Mouse (Mus musculus) embryonic facial prominence, embryonic 11.5 days (tissue): ENCODE results near the gene Anxa4. TPM values are rescaled to one million over a fixed set of nuclear protein-coding genes. Genes with fewer than 3 reads are reported as not detected.
A peak's percentile ranks its signal among the peaks of the same experiment; 100 is the strongest.

Experiments
- ATAC-seq: fragments of 200-750 bp; cut with Nextera tagmentation; replicated peaks from 2 replicates; pipeline ENCODE4 v1.8.0; 2017; ENCODE audit warnings: low read depth; ENCODE audit not compliant: insufficient number of reproducible peaks, low FRiP score, low TSS enrichment
- DNase-seq: peaks from one replicate; pipeline ENCODE4 v3.0.0-alpha.2; 2015; ENCODE audit warnings: low spot score
- H3K27ac ChIP-seq: fragments of 300-500 bp; sonication (generic); replicated peaks from 2 replicates; pipeline ENCODE4 v1.5.1; 2014; ENCODE audit warnings: mild to moderate bottlenecking, low read depth, low read length, control low read depth
- H3K27me3 ChIP-seq: fragments of 300-500 bp; sonication (generic); 2 replicates; pipeline ENCODE4 v1.6.1; 2014; ENCODE audit warnings: mild to moderate bottlenecking, low read length, moderate library complexity, mixed read lengths; ENCODE audit not compliant: control insufficient read depth, insufficient read depth
- H3K36me3 ChIP-seq: fragments of 300-500 bp; sonication (generic); replicated peaks from 2 replicates; pipeline ENCODE4 v1.6.1; 2014; ENCODE audit warnings: low read depth, mild to moderate bottlenecking, low read length, moderate library complexity, mixed read lengths; ENCODE audit not compliant: control insufficient read depth, insufficient read depth
- H3K4me1 ChIP-seq: fragments of 300-500 bp; sonication (generic); 2 replicates; pipeline ENCODE4 v1.6.1; 2014; ENCODE audit warnings: low read length, mixed read lengths; ENCODE audit not compliant: control insufficient read depth, insufficient read depth
- H3K4me2 ChIP-seq: fragments of 300-500 bp; sonication (generic); 2 replicates; pipeline ENCODE4 v1.6.1; 2014; ENCODE audit warnings: low read depth, mild to moderate bottlenecking, control low read depth, low read length, moderate library complexity
- H3K4me3 ChIP-seq: fragments of 300-500 bp; sonication (generic); 2 replicates; pipeline ENCODE4 v1.5.1; 2014; ENCODE audit warnings: low read depth, low read length, control low read depth
- H3K9ac ChIP-seq: fragments of 300-500 bp; sonication (generic); replicated peaks from 2 replicates; pipeline ENCODE4 v1.6.1; 2014; ENCODE audit warnings: mild to moderate bottlenecking, control low read depth, low read length
- H3K9me3 ChIP-seq: fragments of 300-500 bp; sonication (generic); replicated peaks from 2 replicates; pipeline ENCODE4 v1.6.1; 2016; ENCODE audit warnings: mild to moderate bottlenecking, low read length, inconsistent platforms, mixed read lengths; ENCODE audit not compliant: control insufficient read depth
- WGBS: fragments of 180-500 bp; shearing (Covaris S2); extraction: QIAGEN DNeasy Blood & Tissue Kit; methylation state at CpG from one replicate; pipeline ENCODE4 v1.1.7; 2014; 5-methylcytosine and 5-hydroxymethylcytosine counted together
- polyA plus RNA-seq: library from polyadenylated mRNA; unstranded; fragments of >200 nt; fragmentation: Nextera tagmentation; extraction: Ambion mirVana; gene quantifications from 2 replicates; pipeline ENCODE4 v1.2.1, GENCODE M21; 2014

Anxa4 gene
- polyA plus RNA-seq, 1 experiment from 2014 or later, result 12.5 TPM

GRCm38 (mm10) chr6:86797455-86797854, 4.1 kb upstream of the Anxa4 start:
- no peak for ATAC-seq
- Histone ChIP-seq H3K27me3 (peaks cover 12% of the 10 kb centered on the region), H3K9ac (no peak overlapping the region), H3K36me3 (no peaks in the 10 kb centered on the region), H3K4me2 (no peak overlapping the region), H3K9me3 (no peaks in the 10 kb centered on the region), H3K27ac (no peak overlapping the region), H3K4me1 (peaks cover 2% of the 10 kb centered on the region; the same call in 1 of the 2 replicates), H3K4me3 (no peak overlapping the region)
- WGBS, result 62% methylated on average over 4 of the region's 4 CpGs
- no peak for DNase-seq

DNA sequence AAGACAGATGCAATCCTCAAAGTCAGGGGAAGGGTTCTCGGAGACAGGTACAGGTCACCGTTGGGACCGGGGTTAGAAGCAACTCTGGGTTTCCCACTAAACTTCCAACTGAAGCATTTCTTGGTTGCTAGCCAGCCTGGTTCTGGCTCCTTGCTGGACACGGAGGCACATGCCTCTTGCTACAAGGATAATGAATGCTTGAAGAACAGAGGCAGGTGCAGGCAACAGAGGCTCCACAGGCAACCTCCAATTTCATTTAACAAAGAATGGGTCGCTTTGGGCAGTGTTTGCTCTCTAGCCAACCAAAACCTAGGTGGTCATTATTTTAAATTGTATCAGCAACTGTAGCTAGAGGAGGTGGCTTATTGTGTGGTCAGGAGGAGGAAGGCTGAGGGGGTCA, 573 bp upstream of the Anxa4 start:
- Histone ChIP-seq H3K4me3 (no peak overlapping the region; the same call in 1 of the 2 replicates), H3K4me1 (peaks cover 2% of the 10 kb centered on the region; the same call in 1 of the 2 replicates), H3K27ac (no peak overlapping the region), H3K4me2 (peak overlapping the region; percentile 77), H3K27me3 (peaks cover 14% of the 10 kb centered on the region), H3K9me3 (no peaks in the 10 kb centered on the region), H3K9ac (no peak overlapping the region; the same call in 1 of the 2 replicates), H3K36me3 (no peaks in the 10 kb centered on the region)
- DNase-seq (no peak), ATAC-seq (no peak)
- WGBS, result 49% methylated on average over 5 of the region's 5 CpGs

DNA sequence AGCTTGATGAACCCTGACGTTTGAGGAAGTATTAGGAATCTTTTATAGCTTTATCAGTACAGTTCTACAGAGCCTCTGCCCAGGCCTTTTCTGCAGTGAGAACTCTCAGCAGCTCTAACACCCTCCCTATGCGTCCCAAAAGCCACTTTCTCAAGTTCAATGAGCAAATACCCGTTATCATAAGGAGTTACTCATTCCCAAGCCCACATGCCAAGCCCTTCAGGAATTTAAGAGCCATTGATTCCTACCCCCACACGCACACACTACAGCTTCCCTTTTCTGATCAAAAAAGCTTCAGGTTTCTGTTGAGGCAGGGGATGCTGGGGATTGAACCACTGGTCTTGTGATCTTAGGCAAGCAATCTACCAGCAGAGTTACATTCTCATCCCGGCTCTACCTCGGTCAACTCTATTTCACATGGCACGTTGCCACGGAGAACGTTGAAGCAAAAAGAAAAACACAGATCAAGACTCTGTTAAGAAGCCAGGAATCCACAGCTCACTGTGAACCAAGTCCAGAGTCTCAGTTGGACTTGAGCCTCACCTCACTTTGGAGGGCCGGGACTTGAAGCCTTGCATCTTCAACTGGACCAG, 2.9 kb downstream of the Anxa4 start:
- 86% methylated on average over 10 of the region's 10 CpGs for WGBS
- Histone ChIP-seq H3K27me3 (peaks cover 14% of the 10 kb centered on the region), H3K4me3 (no peak overlapping the region), H3K9me3 (no peaks in the 10 kb centered on the region), H3K4me1 (peaks cover 2% of the 10 kb centered on the region; the same call in 1 of the 2 replicates), H3K36me3 (no peaks in the 10 kb centered on the region), H3K27ac (no peak overlapping the region), H3K4me2 (no peak overlapping the region), H3K9ac (no peak overlapping the region)
- no peak for DNase-seq
- no peak for ATAC-seq

DNA sequence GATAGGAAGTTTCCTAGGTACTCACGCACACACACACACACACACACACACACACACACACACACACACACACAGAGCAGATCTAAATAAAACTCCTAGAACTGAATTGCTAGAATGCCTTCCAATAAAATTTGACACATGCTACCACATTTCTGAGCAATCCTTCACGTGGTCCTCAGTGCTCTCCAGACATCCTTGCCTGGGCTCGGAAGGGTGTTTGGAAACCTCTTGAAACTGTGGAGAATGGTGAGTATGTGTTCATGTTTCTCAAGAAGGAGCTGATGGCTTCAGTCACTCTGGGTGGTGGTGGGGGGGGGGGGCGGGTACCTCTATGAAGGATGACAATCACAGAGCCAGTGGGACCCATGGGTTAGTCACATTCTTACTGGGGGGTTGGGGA, 5.1 kb downstream of the Anxa4 start:
- no peak overlapping the region for H3K4me3 ChIP-seq
- no peaks in the 10 kb centered on the region for H3K36me3 ChIP-seq
- no peaks in the 10 kb centered on the region for H3K9me3 ChIP-seq
- H3K27ac ChIP-seq, result no peak overlapping the region
- peaks cover 9% of the 10 kb centered on the region for H3K27me3 ChIP-seq
- DNase-seq (no peak), ATAC-seq (no peak)
- WGBS, result 85% methylated on average over 4 of the region's 4 CpGs
- H3K4me1 ChIP-seq, result 0 out of 2 replicates have a peak, but pooled peaks cover 2% of the 10 kb centered on the region
- no peak overlapping the region for H3K4me2 ChIP-seq
- no peak overlapping the region for H3K9ac ChIP-seq

DNA sequence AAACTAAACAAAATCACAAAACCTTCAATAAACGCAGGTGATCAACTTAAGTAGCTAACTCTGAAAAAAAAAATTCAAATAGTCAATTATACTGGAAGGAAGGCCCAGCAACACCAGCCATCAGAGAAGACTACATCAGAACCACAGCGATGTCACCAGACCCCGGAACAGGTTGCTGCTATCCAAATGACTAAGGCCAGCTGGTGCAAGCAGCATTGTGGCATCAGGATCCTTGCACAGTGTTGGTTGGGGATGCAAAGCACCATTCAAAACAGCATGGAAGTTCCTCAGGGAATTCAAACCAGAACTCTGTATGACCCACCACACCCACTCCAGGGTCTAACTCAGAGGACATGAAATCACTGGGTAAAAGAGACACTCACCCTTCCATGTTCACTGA, 6.8 kb downstream of the Anxa4 start:
- ATAC-seq (no peak), DNase-seq (no peak)
- Histone ChIP-seq H3K4me1 (no peaks in the 10 kb centered on the region), H3K27ac (no peak overlapping the region), H3K9ac (no peak overlapping the region), H3K27me3 (no peaks in the 10 kb centered on the region), H3K4me2 (no peak overlapping the region), H3K4me3 (no peak overlapping the region), H3K9me3 (no peaks in the 10 kb centered on the region), H3K36me3 (no peaks in the 10 kb centered on the region)
- 96% methylated on average over 3 of the region's 3 CpGs for WGBS

GRCm38 (mm10) chr6:86784739-86785138, 8.6 kb downstream of the Anxa4 start:
- H3K27me3 ChIP-seq, result no peaks in the 10 kb centered on the region
- H3K27ac ChIP-seq, result no peak overlapping the region
- ATAC-seq, result no peak
- no peaks in the 10 kb centered on the region for H3K36me3 ChIP-seq
- H3K9me3 ChIP-seq, result no peaks in the 10 kb centered on the region
- no peak overlapping the region for H3K9ac ChIP-seq
- no peak overlapping the region for H3K4me2 ChIP-seq
- H3K4me3 ChIP-seq, result no peak overlapping the region
- H3K4me1 ChIP-seq, result no peaks in the 10 kb centered on the region
- DNase-seq, result no peak
- 80% methylated on average over 3 of the region's 3 CpGs for WGBS

GRCm38 (mm10) chr6:86782342-86782741, 11.0 kb downstream of the Anxa4 start:
- no peak for DNase-seq
- Histone ChIP-seq H3K9ac (no peak overlapping the region), H3K36me3 (no peaks in the 10 kb centered on the region), H3K9me3 (no peaks in the 10 kb centered on the region), H3K27me3 (no peaks in the 10 kb centered on the region), H3K27ac (no peak overlapping the region), H3K4me3 (no peak overlapping the region), H3K4me2 (no peak overlapping the region), H3K4me1 (no peaks in the 10 kb centered on the region)
- WGBS, result 58% methylated on average over 3 of the region's 3 CpGs
- ATAC-seq, result no peak

DNA sequence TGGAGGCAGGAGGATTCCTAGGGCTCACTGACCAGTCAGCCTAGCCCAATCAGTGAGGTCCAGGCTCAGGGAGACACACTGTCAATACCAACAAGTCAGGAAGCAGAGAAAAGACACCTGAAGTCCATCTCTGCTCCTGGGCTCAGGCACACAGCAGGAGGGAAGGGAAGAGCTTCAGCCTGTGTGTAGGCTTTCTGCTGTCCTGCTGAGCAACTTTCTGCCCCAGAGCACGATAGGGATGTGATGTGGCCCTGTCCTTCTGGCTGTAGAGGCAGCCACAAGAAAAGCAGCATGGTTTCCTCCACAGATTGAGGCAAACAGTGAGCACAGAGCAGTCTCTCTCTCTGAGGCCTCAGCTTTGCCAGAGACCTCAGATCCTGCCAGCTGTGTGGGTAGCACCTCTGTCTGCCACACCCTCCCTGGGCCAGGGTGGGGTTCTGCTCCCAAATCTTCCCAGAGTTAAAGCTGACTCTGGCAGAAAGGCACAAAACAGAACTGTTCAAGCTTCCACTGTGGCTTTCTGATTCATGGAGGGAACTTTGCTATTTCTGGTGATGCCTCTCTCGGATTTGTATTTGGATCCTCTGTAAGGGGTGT, 11.9 kb downstream of the Anxa4 start:
- Histone ChIP-seq H3K4me1 (no peaks in the 10 kb centered on the region), H3K9me3 (no peaks in the 10 kb centered on the region), H3K9ac (no peak overlapping the region), H3K27me3 (no peaks in the 10 kb centered on the region), H3K27ac (no peak overlapping the region), H3K4me3 (no peak overlapping the region), H3K36me3 (no peaks in the 10 kb centered on the region), H3K4me2 (no peak overlapping the region)
- DNase-seq, result no peak
- 35% methylated on average over 2 of the region's 2 CpGs for WGBS
- no peak for ATAC-seq
